Mouse (Mus musculus): ENCODE measurements at regions not wholly inside any gene's neighbourhood (a gene's known extent, or its start where the extent isn't known, plus 50 kb on each side); places are given as distances from the start of the nearest gene placed in this dataset.

- no peak for DNase-seq (ENCODE audit: low read depth in 2 of 2, low spot score in 2 of 2)
Measured at GRCm38 (mm10) chrX:99350233-99350632, 120.8 kb downstream of the Pja1 start.

- no peak for DNase-seq (ENCODE audit: low read depth in 2 of 2, low spot score in 2 of 2)
Measured at GRCm38 (mm10) chrX:99340223-99340622, 130.8 kb downstream of the Pja1 start.

- no peak for DNase-seq (ENCODE audit: low read depth in 2 of 2, low spot score in 2 of 2)
Measured at GRCm38 (mm10) chrX:99339081-99339876, 131.8 kb downstream of the Pja1 start.

GRCm38 (mm10) chrX:99336616-99337553 lies 134.2 kb downstream of the Pja1 start:
- DNase-seq (ENCODE audit: low read depth in 2 of 2, low spot score in 2 of 2): no peak

GRCm38 (mm10) chrX:99335886-99336589 lies 135.0 kb downstream of the Pja1 start:
- no peak for DNase-seq (ENCODE audit: low read depth in 2 of 2, low spot score in 2 of 2)

- no peak for DNase-seq (ENCODE audit: low read depth in 2 of 2, low spot score in 2 of 2)
Measured at GRCm38 (mm10) chrX:99332457-99332770, 138.7 kb downstream of the Pja1 start.

GRCm38 (mm10) chrX:99331764-99332456 lies 139.2 kb downstream of the Pja1 start:
- no peak for DNase-seq (ENCODE audit: low read depth in 2 of 2, low spot score in 2 of 2)

- no peak for DNase-seq (ENCODE audit: low read depth in 2 of 2, low spot score in 2 of 2)
Measured at GRCm38 (mm10) chrX:99330386-99330785, 140.7 kb downstream of the Pja1 start.

- no peak for DNase-seq (ENCODE audit: low read depth in 2 of 2, low spot score in 2 of 2)
Measured at GRCm38 (mm10) chrX:99328576-99328975, 142.5 kb downstream of the Pja1 start.

GRCm38 (mm10) chrX:99326167-99326566 lies 144.9 kb downstream of the Pja1 start:
- no peak for DNase-seq (ENCODE audit: low read depth in 2 of 2, low spot score in 2 of 2)

GRCm38 (mm10) chrX:99325460-99325859 lies 145.6 kb downstream of the Pja1 start:
- DNase-seq (ENCODE audit: low read depth in 2 of 2, low spot score in 2 of 2): no peak

- no peak for DNase-seq (ENCODE audit: low read depth in 2 of 2, low spot score in 2 of 2)
Measured at GRCm38 (mm10) chrX:99324546-99325170, 146.4 kb downstream of the Pja1 start.

- DNase-seq (ENCODE audit: low read depth in 2 of 2, low spot score in 2 of 2): no peak
Measured at GRCm38 (mm10) chrX:99319791-99320190, 151.3 kb downstream of the Pja1 start.

GRCm38 (mm10) chrX:99319163-99319562 lies 151.9 kb downstream of the Pja1 start:
- no peak for DNase-seq (ENCODE audit: low read depth in 2 of 2, low spot score in 2 of 2)

- no peak for DNase-seq (ENCODE audit: low read depth in 2 of 2, low spot score in 2 of 2)
Measured at GRCm38 (mm10) chrX:99318141-99318540, 152.9 kb downstream of the Pja1 start.

- no peak for DNase-seq (ENCODE audit: low read depth in 2 of 2, low spot score in 2 of 2)
Measured at GRCm38 (mm10) chrX:99317736-99318135, 153.3 kb downstream of the Pja1 start.

GRCm38 (mm10) chrX:99316410-99317056 lies 154.5 kb downstream of the Pja1 start:
- no peak for DNase-seq (ENCODE audit: low read depth in 2 of 2, low spot score in 2 of 2)

- DNase-seq (ENCODE audit: low read depth in 2 of 2, low spot score in 2 of 2): no peak
Measured at GRCm38 (mm10) chrX:99299110-99299509, 163.2 kb downstream of the Efnb1 start.

- no peak for DNase-seq (ENCODE audit: low read depth in 2 of 2, low spot score in 2 of 2)
Measured at GRCm38 (mm10) chrX:99294726-99295125, 158.8 kb downstream of the Efnb1 start.

GRCm38 (mm10) chrX:99293967-99294366 lies 158.0 kb downstream of the Efnb1 start:
- no peak for DNase-seq (ENCODE audit: low read depth in 2 of 2, low spot score in 2 of 2)
